Mouse (Mus musculus): ENCODE results near the gene Tmc3.

GRCm38 (mm10) chr7:83643581-83643980 lies 58.9 kb downstream of the Tmc3 start:
- TF ChIP-seq BHLHE40 (IDR thresholded peaks at IDR 0.05; ENCODE audit: borderline replicate concordance, low read depth, low read length) (no peak), CTCF (IDR thresholded peaks at IDR 0.05 in 2 of 3, conservative IDR thresholded peaks at IDR 0.05 in 1 of 3; ENCODE audit: control insufficient read depth in 1 of 3, insufficient read depth in 1 of 3, low read depth in 2 of 3, low read length in 3 of 3, poor library complexity in 1 of 3, severe bottlenecking in 1 of 3) (no peak), POLR2A (IDR thresholded peaks at IDR 0.05; ENCODE audit: control insufficient read depth in 1 of 2, insufficient read depth in 1 of 2, low read depth in 1 of 2, low read length in 2 of 2, poor library complexity in 1 of 2) (no peak), ELF1 (IDR thresholded peaks at IDR 0.05; ENCODE audit: low read depth, low read length) (no peak), ZC3H11A (IDR thresholded peaks at IDR 0.05; ENCODE audit: low read depth, low read length) (no peak), MEF2A (IDR thresholded peaks at IDR 0.05; ENCODE audit: extremely low read depth, insufficient replicate concordance, low read depth, low read length, poor library complexity, severe bottlenecking) (no peak), NRF1 (IDR thresholded peaks at IDR 0.05; ENCODE audit: insufficient read depth, low read depth, low read length, poor library complexity, severe bottlenecking) (no peak), SIN3A (IDR thresholded peaks at IDR 0.05; ENCODE audit: low read length) (no peak), POLR2AphosphoS2 (IDR thresholded peaks at IDR 0.05; ENCODE audit: low read length) (no peak)

Data from MEL (cell line).